Mouse (Mus musculus) neural tube, embryonic 14.5 days (tissue): ENCODE measurements around the gene Plekha6. TPM values are rescaled to one million over a fixed set of nuclear protein-coding genes. Genes with fewer than 3 reads are reported as not detected.
A peak's percentile ranks its signal among the peaks of the same experiment; 100 is the strongest.

Experiments used
- ATAC-seq: fragments of 200-750 bp; cut with Nextera tagmentation; 2 replicates; pipeline ENCODE4 v1.8.0; 2017; ENCODE audit warnings: low read depth, mild to moderate bottlenecking, moderate TSS enrichment, moderate library complexity
- H3K27ac ChIP-seq: fragments of 300-500 bp; sonication (generic); 2 replicates; pipeline ENCODE4 v1.5.1; 2014; ENCODE audit warnings: low read depth, mild to moderate bottlenecking, control low read depth, low read length, moderate library complexity, mixed read lengths
- H3K27me3 ChIP-seq: fragments of 300-500 bp; sonication (generic); 2 replicates; pipeline ENCODE4 v1.6.1; 2014; ENCODE audit warnings: low read length; ENCODE audit not compliant: control insufficient read depth, insufficient read depth
- H3K36me3 ChIP-seq: fragments of 300-500 bp; sonication (generic); 2 replicates; pipeline ENCODE4 v1.6.1; 2014; ENCODE audit warnings: low read length, mixed read lengths; ENCODE audit not compliant: control insufficient read depth, insufficient read depth
- H3K4me1 ChIP-seq: fragments of 300-500 bp; sonication (generic); 2 replicates; pipeline ENCODE4 v1.6.1; 2014; ENCODE audit warnings: low read length; ENCODE audit not compliant: control insufficient read depth, insufficient read depth
- H3K4me2 ChIP-seq: fragments of 300-500 bp; sonication (generic); 2 replicates; pipeline ENCODE4 v1.6.1; 2014; ENCODE audit warnings: mild to moderate bottlenecking, low read depth, low read length, control low read depth
- H3K4me3 ChIP-seq: fragments of 300-500 bp; sonication (generic); 2 replicates; pipeline ENCODE4 v1.5.1; 2014; ENCODE audit warnings: low read depth, low read length, control low read depth, mixed read lengths
- H3K9ac ChIP-seq: fragments of 300-500 bp; sonication (generic); replicated peaks from 2 replicates; pipeline ENCODE4 v1.6.1; 2014; ENCODE audit warnings: low read depth, mild to moderate bottlenecking, control low read depth, low read length, mixed read lengths
- H3K9me3 ChIP-seq: fragments of 300-500 bp; sonication (generic); 2 replicates; pipeline ENCODE4 v1.6.1; 2016; ENCODE audit warnings: low read length; ENCODE audit not compliant: control insufficient read depth
- WGBS: fragments of 180-500 bp; shearing (Covaris S2); extraction: QIAGEN DNeasy Blood & Tissue Kit; methylation state at CpG from one replicate; pipeline ENCODE4 v1.1.7; 2014; 5-methylcytosine and 5-hydroxymethylcytosine counted together
- polyA plus RNA-seq: library from polyadenylated mRNA; unstranded; fragments of >200 nt; fragmentation: Nextera tagmentation; extraction: Ambion mirVana; gene quantifications from 2 replicates; pipeline ENCODE4 v1.2.1, GENCODE M21; 2014

Gene Plekha6
- polyA plus RNA-seq, 1 experiment from 2014 or later = 27.9 TPM

DNA sequence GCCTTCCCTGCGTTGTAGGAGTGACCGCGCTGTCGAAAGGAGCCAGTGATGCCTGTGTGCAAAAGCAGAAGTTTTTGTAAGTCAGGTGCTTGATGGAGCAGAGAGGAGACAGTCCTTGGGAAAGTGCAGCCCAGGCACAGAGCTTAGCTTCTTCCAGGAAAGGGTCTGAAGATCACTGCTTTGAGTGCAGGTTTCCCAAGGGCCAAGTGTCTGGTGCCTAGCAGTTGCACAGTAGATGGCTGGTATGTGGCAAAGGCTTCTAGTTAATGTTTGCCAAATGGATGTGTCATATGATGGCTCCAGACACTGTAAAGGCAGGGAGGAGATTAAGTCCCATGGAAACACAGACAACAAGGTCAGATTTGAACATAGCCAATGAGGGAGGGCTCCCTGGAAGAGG, 49.9 kb downstream of the Plekha6 start:
- Histone ChIP-seq H3K27me3 (no peaks in the 10 kb centered on the region), H3K4me2 (no peak overlapping the region), H3K27ac (no peak overlapping the region), H3K36me3 (no peaks in the 10 kb centered on the region), H3K9ac (no peak overlapping the region), H3K4me1 (peaks cover 43% of the 10 kb centered on the region), H3K4me3 (no peak overlapping the region), H3K9me3 (no peaks in the 10 kb centered on the region)
- ATAC-seq = no peak
- 96% methylated on average over 4 of the region's 4 CpGs for WGBS

DNA sequence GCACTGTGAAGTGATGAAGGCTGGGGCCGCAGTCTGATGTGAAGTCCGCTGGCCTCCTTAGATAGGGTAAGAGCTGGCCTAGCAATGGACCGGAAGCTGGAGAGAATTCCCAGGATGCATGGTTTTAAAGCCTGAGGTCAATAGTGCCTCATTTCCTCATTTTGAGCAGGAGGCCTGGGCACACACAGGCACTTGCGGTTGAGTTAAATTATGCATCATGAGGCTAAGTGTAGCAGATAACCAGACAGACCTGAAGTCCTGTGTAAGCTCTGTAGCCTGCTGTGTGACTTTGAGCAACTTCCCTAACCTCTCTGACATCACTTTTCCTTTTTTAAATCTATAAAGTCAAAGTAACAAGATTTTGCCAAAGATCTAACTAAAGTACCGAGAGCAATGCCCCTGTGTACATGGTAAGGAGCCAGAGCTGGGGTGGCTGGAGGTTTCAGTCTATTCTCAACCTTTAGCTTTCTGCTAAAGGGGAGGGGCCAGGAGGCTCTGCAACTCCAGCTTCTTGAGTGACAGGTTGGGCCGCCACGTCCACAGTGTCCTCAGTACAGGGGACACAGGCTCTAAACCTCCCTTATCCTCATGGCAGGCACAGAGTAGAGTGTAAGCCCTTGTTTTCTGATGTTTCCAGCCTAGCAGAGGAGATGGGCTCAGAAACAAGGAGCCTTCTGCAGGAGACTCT, 50.8 kb downstream of the Plekha6 start:
- Histone ChIP-seq H3K4me2 (no peak overlapping the region), H3K4me3 (no peak overlapping the region), H3K27me3 (no peaks in the 10 kb centered on the region), H3K9ac (no peak overlapping the region), H3K4me1 (peaks cover 34% of the 10 kb centered on the region), H3K9me3 (no peaks in the 10 kb centered on the region), H3K36me3 (no peaks in the 10 kb centered on the region), H3K27ac (no peak overlapping the region)
- 68% methylated on average over 7 of the region's 7 CpGs for WGBS
- no peak for ATAC-seq

DNA sequence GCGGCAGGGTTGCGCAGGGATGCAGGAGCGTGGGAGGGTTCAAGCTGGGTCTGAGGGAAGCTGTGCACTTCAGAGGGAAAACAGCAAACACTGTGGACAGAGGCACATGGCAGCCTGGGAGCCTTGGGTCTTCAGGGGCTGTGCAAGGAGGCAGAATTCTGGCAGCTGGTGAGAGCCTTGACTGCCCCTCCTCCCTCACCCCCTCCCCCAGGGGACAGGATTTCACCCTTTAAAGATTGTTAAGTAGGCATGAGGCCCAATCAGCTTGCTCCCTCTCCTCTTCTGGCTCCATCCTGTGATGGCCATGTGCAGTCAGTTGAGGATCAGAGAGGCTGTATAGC, 51.3 kb downstream of the Plekha6 start:
- no peak for ATAC-seq

DNA sequence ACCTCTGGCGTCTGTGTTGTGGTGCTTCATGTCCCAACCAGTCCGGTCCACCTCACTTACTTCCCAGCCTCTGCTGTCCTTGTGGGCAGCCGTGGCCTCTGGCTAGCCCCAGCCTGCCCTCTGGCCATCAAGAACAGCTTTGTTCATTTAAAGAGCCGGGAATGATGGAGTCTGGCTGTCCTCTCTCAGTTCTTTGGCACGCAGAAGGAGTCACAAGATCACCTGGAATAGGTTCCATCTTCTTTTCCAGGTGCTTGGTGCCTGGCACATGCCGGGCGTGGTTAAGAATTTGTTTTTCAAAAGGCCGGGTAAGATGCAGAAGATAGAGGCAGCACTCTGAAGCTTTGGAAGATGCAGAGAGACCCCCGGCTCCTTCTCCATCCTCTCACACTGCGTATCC, 51.7 kb downstream of the Plekha6 start:
- no peaks in the 10 kb centered on the region for H3K36me3 ChIP-seq
- peaks cover 25% of the 10 kb centered on the region for H3K4me1 ChIP-seq
- no peak for ATAC-seq
- no peak overlapping the region for H3K4me2 ChIP-seq
- H3K27ac ChIP-seq = peak overlapping the region; percentile 65; the same call in 1 of the 2 replicates
- 0 out of 2 replicates have a peak overlapping the region, but pooled peaks have one; percentile 0 for H3K9ac ChIP-seq
- no peaks in the 10 kb centered on the region for H3K9me3 ChIP-seq
- no peak overlapping the region for H3K4me3 ChIP-seq
- H3K27me3 ChIP-seq = no peaks in the 10 kb centered on the region
- 76% methylated on average over 10 of the region's 10 CpGs for WGBS

More for the DNA sequence above, 51.3 kb downstream of the Plekha6 start:
- H3K27ac ChIP-seq = no peak overlapping the region
- H3K4me3 ChIP-seq = no peak overlapping the region
- H3K27me3 ChIP-seq = no peaks in the 10 kb centered on the region
- no peaks in the 10 kb centered on the region for H3K9me3 ChIP-seq
- no peak overlapping the region for H3K9ac ChIP-seq
- 79% methylated on average over 3 of the region's 3 CpGs for WGBS
- no peak overlapping the region for H3K4me2 ChIP-seq
- H3K4me1 ChIP-seq = peaks cover 29% of the 10 kb centered on the region
- no peaks in the 10 kb centered on the region for H3K36me3 ChIP-seq

DNA sequence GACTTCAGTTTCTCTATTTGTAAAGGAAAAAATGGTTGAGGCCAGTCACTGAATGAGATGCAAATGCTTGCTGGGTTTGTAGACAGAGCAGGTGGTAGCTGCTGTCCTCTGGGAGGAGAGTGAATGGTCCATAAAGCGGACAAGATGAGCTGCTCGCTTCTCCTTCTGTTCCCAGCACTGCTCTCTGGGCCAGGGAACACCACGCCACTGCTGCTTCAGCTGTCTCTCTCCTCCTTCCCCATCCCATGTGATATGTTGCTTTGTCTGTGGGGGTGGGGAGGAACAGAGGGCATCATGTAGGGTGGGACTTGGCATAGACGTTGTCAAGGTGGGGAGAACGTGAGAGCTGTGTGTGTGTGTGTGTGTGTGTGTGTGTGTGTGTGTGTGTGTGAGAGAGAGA, 53.0 kb downstream of the Plekha6 start:
- ATAC-seq = peak; percentile 62; the same call in 1 of the 2 replicates
- no peaks in the 10 kb centered on the region for H3K27me3 ChIP-seq
- no peak overlapping the region for H3K4me3 ChIP-seq
- no peaks in the 10 kb centered on the region for H3K9me3 ChIP-seq
- no peaks in the 10 kb centered on the region for H3K36me3 ChIP-seq
- H3K9ac ChIP-seq = no peak overlapping the region
- 15% methylated on average over 5 of the region's 5 CpGs for WGBS
- peaks cover 23% of the 10 kb centered on the region for H3K4me1 ChIP-seq
- peak overlapping the region; percentile 65 for H3K27ac ChIP-seq
- no peak overlapping the region for H3K4me2 ChIP-seq

DNA sequence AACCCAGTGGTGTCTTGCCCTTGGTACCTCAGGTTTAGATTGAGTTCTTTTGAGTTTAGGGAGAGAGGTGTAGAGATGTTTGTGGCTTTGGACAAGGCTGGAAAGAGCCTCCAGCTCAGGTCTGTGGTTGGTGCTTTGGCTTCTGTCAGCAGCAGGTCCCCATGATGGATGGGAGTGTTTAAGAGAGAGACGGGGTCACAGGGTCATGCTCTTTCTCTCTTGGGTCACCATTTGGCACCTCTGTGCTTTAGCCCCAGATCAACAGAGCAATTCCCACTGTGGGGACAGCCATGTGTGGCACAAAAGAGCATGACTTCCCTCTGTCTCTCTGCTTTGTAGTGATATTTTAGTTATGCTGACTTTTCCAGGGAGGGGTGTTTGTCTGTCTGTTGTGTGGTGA, 55.1 kb downstream of the Plekha6 start:
- no peak overlapping the region for H3K27ac ChIP-seq
- peaks cover 28% of the 10 kb centered on the region for H3K4me1 ChIP-seq
- H3K27me3 ChIP-seq = no peaks in the 10 kb centered on the region
- 43% methylated on average over 1 of the region's 1 CpGs for WGBS
- H3K4me2 ChIP-seq = no peak overlapping the region
- ATAC-seq = no peak
- no peak overlapping the region for H3K4me3 ChIP-seq
- no peak overlapping the region for H3K9ac ChIP-seq
- H3K9me3 ChIP-seq = no peaks in the 10 kb centered on the region
- no peaks in the 10 kb centered on the region for H3K36me3 ChIP-seq

DNA sequence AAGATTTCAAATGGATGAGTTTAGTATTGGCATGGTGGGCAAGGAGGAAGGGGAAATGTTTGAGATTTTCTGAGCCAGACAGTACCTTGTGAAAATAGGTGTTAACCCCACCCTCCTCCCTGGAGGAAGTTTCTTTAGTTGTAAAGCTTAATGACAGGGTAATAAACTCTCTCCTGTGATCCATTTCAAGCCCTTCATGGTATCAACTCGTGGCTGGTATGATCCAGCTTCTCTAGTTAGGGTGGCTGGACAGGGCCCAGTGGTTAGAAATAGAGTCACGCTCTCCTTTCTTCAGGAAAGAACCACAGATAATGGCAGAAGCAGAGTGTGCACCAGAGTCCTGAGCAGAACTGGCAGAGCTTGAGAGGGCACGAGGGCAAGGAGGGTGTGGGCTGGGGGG, 57.4 kb downstream of the Plekha6 start:
- Histone ChIP-seq H3K4me1 (peaks cover 24% of the 10 kb centered on the region), H3K9me3 (no peaks in the 10 kb centered on the region), H3K4me2 (no peak overlapping the region), H3K27me3 (no peaks in the 10 kb centered on the region), H3K4me3 (no peak overlapping the region), H3K36me3 (no peaks in the 10 kb centered on the region), H3K9ac (no peak overlapping the region), H3K27ac (no peak overlapping the region)
- no peak for ATAC-seq
- WGBS = 51% methylated on average over 3 of the region's 3 CpGs

DNA sequence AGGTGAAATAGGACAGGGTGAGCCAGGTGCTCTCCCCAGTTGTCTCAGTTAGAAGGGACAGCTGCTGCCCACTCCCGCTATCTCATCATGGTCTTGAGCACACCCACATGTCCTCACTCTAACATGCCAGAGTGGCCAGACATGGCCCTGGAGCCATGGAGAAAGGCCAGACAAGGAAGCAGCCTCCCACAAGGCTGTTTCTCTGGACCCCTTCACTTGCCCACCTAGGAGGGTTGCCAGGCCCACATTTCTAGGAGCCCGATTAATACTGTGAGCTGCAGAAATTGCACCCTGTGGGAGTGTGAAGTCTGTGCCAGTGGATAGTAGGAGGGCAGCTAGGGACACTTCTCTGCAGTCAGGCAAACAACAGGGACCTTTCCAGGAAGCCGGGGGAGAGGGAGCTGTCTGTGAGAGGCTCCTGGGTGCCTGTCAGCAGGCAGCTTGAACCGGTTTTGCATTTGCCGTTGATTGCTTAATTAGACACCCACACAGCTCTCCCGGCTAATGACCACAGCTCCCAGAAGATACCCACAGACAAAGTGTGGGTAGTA, 58.5 kb downstream of the Plekha6 start:
- H3K4me3 ChIP-seq = no peak overlapping the region
- 0 out of 2 replicates have a peak overlapping the region, but pooled peaks have one; percentile 1 for H3K27ac ChIP-seq
- H3K4me2 ChIP-seq = no peak overlapping the region
- no peaks in the 10 kb centered on the region for H3K9me3 ChIP-seq
- no peaks in the 10 kb centered on the region for H3K27me3 ChIP-seq
- no peak overlapping the region for H3K9ac ChIP-seq
- ATAC-seq = no peak
- H3K36me3 ChIP-seq = no peaks in the 10 kb centered on the region
- H3K4me1 ChIP-seq = peaks cover 25% of the 10 kb centered on the region
- 15% methylated on average over 6 of the region's 6 CpGs for WGBS

DNA sequence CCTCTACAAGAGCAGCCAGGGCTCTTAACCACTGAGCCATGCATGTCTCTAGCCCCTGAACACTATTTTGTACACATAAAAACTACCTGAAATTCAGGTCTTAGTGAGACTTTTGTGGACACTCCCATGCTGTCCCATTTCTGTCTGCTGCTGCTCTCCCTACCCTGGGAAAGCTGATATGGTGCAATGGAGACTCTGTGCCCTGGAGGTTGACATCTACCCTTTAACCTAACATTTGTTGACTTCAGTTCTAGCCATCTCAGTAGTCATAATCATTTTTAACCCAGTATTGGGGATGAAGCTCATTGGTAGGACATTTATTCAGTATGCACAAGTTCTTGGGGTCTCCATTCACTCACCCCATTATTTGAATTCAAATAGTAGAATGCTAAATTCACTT, 60.7 kb downstream of the Plekha6 start:
- ATAC-seq = no peak
- Histone ChIP-seq H3K36me3 (no peaks in the 10 kb centered on the region), H3K27me3 (no peaks in the 10 kb centered on the region), H3K9ac (no peak overlapping the region), H3K9me3 (no peaks in the 10 kb centered on the region), H3K4me1 (peaks cover 31% of the 10 kb centered on the region), H3K27ac (no peak overlapping the region), H3K4me3 (no peak overlapping the region), H3K4me2 (no peak overlapping the region)
